Mouse (Mus musculus) retina, embryonic 14.5 days (tissue): ENCODE data around the gene Sned1.
"Not testable (repeated sequence)": the region's sequence is repeated elsewhere in the genome, so short reads cannot be mapped to it uniquely, and the experiment has no call there.

Experiments used
- DNase-seq: peaks from one replicate; pipeline ENCODE4 v3.0.0-alpha.2; 2015; ENCODE audit warnings: low spot score

Gene Sned1

DNA sequence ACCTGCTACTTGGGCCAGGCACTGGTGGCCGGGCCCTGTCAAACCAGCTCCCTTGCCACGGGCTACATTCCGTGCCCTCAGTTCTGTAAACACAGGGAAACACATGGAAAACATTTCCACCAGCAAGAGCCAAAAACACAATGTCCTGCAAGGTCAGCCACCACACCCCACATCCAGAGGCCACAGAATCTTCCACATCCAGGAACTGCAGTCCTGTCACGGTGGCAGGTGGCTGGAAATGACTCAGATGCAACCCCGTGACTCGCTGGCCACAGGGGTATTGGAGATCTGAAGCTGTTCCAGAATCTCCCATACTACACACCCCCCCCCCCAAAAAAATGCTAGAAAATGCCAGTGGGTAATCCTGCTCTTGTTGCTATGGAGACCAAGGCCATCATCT, 6.4 kb upstream of the Sned1 start:
- DNase-seq, result no peak

DNA sequence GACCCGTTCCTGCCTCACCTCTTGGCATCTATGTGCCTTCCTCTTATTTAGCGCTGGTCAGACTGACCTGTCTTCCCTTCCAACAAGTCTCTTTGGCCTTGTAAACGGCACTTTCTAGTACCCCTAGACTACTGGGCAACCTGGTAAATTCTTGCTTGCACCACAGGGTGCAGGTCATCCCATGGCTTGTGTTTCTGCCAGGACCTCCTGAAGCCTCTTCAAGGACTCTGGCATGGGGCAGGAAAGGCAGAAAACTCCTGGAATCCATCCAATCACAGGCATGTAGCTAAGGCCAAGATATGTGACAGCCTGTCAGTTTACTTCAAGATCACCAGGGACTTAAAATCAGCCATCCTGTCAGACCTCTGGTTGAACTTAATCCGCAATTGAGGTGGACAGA, 6.0 kb upstream of the Sned1 start:
- DNase-seq, result no peak

DNA sequence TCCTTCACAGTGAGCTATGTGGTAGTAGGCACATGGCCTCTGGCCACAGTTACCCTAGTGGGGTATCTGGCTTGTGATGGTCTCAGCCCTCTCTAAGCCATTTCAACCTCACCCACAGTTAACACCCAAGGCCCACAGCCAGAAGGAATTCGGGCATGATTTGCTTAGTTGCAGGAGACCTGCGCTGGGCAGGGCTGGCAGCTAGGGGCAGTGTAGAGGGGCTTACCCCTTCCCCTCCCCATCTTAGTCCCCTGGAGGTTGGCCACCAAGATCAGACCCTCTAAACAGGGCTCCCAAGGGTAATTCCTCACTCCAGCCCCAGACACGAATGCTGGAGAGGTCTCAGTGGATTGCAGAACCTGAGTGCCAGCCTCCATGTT, 894 bp downstream of the Sned1 start:
- DNase-seq, result peak; percentile 71

DNA sequence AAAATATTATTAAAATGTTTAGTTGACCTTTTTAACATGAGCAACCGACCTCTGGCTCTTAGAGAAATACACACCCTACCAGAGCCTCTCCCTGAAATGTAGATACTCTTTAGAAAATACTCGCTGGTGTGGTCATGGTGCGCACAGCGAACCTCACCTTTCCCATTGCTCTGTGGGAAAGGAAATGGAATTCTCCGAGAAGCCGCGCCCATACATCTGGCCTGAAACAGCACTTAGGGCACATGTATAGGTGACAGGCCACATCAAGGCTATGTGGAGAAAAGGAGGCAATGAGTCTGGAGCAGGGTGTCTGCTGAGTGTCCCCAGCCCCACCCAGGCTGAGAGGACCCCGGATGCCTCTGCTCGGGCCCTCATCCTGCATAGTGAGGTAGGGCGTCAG, 2.0 kb downstream of the Sned1 start:
- DNase-seq, result no peak

DNA sequence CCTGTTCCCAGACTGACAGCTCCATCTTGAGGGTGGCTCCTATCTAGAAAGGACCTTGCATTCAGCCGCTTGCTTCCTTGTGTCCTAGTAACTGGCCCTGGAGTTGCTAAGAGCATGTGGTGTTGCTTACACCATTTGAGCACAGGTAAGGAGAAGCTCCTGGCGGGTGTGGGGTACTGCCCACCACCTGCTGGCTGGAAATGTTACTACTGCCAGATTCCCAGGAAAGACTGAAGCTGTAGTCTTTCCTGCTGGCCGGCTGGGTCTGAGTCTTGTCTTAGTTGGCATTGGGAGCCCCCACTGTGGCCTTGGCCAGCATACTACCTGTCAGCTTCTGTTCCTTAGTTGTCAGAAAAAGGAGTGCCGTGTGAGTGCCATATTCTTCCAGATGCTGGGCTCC, 2.6 kb downstream of the Sned1 start:
- DNase-seq, result peak; percentile 13

DNA sequence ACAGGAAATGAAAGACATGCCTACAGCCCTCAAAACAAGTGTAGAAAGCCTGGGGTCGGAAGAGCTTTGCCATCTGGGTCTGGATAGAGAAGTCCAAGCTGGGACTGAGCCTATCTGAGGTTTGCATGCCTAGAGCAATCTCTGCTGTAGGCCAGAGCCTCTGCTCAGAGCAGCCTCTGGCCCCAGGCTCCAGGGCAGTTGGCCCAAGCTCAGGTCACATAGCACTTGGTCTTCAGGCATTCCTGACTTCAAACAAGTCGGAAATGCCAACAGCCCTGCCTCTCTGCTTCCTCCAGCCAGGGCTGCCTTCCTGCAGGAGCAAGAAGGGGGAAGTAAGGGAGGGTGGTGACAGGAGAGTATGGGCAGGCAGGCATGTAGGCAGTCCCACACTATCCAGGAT, 10.3 kb downstream of the Sned1 start:
- no peak for DNase-seq

DNA sequence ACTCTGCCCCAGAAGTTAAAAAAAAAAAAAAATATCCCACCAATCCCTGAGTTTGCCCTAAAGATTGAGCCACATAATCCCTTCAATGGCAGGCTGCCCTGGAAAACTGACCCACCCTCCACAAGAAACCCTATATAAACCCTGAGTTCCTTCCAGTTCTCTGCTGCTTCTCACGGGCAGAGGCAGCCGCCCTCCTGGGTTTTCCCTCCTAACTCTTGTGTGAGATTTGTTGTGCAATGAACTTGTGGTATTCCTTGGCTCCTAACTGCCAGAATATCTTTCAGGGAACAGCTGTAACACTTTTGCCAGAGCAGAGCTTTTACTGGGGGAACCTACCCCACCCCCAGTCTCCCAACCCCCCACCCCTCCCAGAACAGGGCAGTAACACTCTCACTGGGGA, 16.9 kb downstream of the Sned1 start:
- no peak for DNase-seq

DNA sequence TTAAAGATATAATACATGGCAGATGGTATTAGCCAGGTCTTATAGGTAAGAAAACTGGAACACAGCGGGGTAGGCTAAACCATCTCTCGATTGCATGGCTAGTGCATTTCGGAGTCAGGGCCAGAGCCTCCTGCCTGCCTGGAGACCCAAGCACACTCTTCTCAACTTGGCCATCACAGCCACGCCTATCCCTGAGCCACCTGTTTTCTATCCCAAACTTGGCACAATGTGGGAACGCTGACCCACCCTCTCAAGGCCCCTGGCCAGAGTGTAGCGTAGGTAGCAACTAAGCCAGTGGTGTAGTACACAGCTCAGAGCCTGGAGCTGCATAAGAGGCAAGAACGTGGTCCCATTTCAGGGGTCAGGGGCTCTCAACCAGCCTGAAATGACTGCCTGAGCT, 20.1 kb downstream of the Sned1 start:
- no peak for DNase-seq

DNA sequence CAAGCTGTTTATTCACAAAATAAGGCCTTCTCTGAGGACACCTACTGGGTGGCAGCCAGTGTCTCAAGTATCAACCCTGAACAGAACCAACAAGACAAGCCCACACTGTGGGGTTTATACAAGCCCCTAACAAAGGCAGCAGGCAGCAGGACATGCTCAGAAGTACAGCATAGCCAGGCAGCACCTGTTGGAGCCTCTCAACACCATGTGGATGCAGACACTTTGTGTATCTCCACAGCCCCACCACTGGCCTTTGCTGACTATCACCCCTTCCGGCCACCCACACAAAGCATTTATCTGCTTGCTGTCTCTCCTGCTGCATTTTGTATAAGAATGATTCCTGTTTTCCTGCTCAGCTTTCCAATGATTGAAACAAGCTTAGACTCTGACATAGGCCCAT, 21.9 kb downstream of the Sned1 start:
- no peak for DNase-seq

DNA sequence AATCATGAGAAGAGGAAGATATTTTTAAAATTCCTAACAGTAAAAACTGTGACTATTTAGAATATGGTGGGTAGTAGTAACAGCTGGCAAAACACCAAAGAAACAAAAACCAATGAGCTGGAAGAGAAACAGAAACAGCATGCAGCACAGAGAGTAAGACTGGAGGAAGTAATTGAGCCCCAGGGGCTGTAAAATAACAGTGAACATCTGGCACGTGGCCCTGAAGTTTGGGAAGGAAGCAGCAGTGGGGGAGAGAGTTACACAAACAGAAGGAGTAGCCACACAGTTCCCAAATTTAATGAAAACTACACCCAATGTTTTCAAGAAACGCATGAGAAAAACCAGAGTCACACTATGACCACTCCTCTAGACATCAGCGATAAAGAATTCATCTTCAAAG, 31.6 kb downstream of the Sned1 start:
- DNase-seq, result no peak

DNA sequence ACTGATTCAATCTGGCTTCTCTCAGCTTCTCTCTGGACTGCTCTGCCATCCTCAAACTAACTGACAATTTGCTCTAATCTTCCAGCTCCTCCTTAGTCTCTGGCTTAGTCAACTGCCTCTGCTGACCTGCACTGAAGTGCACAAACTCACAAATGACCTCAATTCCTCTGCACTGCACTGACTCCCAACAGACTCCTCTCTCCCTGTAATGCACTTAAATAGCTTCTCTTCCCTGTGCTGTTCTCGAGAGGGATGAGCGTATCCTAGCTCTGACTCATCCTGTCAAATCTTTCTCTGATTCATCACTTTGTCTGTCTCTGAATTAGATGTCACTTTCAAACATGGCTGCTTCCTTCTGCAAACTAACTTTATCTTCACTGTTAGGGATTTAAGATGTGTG, 32.6 kb downstream of the Sned1 start:
- DNase-seq, result no peak

DNA sequence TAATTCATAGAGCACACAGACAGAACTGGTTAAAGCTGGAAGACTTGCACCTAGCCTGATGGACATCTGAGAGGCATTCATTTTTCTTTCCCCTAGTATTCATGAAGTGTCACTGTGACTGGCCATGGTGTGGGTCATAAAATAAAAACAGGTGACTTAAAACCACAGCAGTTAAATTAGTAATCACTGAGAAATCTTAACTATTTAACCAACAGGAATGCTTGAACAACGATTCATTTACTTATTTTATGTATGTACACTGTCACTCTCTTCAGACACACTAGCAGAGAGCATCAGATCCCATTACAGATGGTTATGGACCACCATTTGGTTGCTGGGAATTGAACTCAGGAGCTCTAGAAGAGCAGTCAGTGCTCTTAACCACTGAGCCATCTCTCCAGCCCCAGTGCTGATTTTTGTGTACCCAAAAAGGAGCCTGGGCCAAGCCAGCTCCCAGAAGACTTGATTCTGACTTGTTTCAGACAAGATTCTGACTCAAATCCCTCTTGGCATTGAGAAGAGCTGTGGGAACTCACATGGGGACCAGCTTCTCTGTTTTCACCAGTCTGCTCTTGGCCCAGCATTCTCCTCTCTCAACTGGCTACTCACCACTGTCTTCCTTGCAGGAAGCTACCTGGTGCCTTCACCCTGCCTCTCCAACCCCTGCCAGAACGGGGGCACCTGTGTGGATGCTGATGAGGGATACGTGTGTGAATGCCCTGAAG, 35.0 kb downstream of the Sned1 start:
- DNase-seq, result no peak

DNA sequence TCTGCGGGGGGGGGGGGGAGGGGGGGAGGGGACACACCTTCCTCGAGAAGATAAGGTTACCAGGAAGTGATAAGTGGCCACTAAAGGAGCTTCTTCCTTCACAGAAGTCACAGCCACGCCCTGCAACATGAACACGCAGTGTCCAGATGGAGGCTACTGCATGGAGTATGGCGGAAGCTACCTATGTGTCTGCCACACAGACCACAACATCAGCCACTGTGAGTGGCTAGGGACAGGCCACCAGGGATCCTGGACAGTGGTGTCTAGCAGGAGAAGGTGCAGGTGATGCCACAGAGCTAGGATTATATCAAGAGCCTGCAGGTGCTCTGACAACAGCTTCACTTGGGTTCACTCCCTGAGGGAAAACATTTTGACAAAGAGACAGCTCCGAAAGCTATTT, 36.1 kb downstream of the Sned1 start:
- no peak for DNase-seq

DNA sequence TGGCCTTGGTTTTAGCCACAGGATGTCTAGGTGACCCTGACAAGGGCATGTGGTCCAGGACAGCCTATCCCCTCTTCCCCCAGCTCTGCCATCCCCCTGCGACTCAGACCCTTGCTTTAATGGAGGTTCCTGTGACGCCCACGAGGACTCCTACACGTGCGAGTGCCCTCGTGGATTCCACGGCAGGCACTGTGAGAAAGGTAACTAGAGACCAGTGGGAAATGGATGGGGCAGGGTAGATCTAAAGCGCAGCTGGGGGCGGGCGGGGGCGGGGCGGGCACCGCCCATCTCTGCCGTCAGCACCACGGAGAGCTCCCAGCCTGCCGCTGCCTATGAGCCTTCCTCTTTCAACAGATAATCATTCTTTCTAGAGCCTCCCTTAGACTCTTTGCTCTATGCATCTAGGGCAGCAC, 36.8 kb downstream of the Sned1 start:
- peak; percentile 63 for DNase-seq

DNA sequence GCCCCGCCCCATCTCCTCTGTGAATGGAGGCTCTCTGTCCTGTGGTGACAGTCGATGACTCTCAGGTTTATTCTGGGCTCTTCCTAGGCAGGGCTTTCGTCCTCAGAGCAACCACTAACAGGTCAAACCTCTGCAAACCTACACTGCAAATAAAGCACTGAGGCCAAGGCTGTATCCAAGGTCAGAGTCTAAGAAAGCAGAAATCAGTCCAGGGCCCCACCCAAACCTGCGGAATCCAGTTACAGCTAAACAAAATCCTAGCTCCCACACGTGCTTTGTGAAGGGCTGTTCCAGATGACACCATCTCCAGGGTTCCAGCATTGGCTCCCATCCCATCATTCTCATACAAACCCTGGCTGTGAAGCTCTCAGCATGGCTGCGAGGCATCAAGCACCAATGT, 39.9 kb downstream of the Sned1 start:
- no peak for DNase-seq

DNA sequence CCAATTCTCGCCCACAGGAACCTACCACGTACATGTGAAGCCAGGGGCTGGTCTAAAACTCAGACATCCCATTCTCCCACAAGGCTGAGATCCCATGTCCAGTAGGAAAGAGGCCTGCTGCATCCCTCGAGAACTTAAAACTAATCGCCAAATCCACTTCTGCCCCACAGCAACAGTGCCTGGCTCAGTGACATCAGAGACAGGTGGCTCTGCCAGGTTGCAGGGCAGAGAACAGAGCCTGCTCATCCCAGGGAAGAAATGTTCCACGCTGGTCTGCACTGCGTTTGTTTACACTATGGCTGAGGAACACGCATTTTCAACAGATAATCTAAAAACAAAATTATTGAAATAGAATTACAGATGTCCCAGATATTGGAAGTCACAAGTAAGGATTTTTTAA, 41.4 kb downstream of the Sned1 start:
- DNase-seq, result no peak

DNA sequence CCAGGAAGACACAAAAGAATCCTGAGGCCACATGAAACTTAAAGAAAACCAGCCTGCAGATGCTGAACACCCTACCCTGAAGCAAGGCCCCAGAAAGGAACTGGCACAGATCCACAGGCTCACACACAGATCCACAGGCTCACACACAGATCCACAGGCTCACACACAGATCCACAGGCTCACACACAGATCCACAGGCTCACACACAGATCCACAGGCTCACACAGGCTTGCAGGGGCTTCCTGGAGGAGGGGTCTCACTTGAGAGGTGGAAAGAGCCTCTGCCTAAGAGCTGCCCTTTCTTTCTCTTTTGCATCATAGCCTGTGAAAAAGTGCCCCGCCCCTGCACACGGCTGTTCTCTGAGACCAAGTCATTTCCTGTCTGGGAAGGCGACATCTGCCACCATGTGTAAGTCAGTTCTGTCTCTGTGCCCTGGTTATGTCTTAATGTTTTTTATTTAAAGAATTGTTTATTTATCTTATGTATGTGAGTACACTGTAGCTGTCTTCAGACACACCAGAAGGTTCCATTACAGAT, 54.1 kb downstream of the Sned1 start:
- DNase-seq, result no peak

DNA sequence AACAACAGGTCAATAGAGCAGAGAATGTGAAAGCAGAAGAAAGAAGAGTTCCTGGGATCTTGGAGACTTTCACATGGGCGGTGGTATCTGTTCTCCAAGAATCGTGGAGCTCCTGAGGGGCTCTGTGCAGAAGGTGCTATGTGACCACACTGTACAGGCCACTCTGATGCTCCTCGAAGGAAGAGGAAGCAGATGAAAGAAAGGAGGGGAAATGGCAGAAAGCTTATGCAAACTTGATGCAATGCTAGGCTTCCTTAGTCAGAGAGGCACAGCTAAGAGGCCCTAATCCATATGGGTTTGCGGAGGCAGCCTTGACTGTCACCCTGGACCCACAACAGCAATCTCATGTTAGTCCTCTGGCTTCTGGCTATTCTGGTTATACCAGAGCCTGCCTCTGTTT, 55.3 kb downstream of the Sned1 start:
- DNase-seq, result no peak

DNA sequence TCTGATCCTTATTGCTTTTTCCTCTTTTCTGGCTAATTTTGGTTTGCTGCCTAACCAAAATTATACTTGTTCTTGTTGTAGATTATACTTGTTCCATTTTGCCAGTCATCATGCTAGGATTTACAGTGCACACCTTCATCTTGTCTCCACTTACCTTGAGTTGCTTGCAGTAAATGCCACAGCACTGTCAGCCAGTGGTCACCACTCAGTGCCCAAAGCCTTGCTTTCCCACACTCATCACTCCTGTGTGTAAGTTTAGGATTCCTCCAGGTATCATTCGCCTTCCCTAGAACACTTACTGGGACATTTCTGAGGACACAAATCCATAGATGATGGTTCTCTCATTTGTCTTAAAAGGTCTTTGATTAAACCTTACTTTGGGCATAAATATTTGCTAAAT, 56.0 kb downstream of the Sned1 start:
- no peak for DNase-seq

DNA sequence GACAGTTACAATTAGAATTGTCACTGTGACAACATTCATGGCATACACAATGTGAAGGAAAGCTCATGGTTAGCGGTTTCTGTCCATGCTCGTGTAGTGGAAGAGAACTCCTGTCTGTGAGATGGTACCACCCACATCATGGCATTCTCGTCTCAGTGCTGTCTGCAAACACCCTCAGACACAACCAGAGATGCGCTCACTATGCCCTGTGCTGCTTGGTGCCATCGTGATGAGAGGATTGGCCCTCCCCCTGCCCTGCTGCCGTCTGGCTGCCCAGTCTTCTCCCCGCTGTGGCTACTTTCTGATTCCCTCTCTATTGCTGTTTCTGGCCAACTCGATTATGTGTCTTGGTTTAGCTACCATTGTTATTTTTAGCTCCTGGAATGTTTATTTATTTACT, 56.4 kb downstream of the Sned1 start:
- no peak for DNase-seq

DNA sequence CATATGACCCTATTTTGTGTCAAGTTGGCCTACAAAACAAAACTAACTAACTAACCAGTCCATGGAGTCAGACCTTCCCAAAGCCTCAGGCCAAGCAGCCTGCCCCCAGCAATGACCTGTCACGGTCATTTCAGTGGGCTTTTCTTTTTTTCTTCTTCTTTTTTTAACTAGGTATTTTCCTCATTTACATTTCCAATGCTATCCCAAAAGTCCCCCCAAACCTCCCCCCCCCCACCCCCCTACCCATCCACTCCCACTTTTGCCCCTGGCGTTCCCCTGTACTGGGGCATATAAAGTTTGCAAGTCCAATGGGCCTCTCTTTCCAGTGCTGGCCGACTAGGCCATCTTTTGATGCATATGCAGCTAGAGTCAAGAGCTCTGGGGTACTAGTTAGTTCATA, 58.9 kb downstream of the Sned1 start:
- DNase-seq, result not testable (repeated sequence)

DNA sequence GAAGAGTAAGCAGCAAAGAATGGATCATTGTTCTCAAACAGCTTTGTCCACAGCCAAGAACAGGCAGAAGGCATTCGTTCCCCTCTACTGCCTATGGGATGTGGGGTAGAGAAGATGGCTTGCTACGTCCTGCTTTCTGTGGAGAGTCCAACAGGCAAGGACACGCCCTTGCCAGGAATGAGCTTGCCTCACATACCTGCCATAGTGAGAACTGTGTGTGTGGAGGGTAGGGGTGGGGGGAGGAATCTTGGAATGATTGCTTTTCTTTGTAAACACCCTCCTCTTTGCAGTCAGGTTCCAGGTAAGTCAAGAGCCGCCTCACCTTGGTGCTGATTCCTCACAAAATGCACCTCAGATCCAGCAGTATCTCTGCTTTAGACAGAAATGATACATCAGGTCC, 64.2 kb downstream of the Sned1 start:
- DNase-seq, result no peak

DNA sequence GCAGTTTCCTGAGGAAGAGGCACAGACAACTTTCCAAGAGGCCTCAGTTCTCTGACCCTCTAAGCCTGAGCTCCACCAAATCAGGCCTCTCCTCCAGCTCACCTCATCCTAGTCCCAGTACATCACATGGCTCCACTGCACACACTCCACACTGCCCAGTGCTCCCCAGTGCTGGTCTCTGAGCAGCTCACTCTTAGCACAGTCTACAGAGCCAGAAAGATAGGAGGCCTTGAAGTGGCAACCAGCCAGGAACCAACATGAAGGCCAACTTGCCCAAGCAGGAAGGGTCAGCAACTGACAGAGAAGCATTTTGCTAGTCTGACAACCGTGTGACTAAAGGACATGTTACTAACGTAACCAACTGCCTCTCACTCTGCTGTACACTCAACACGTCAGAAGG, 64.9 kb downstream of the Sned1 start:
- DNase-seq, result no peak

DNA sequence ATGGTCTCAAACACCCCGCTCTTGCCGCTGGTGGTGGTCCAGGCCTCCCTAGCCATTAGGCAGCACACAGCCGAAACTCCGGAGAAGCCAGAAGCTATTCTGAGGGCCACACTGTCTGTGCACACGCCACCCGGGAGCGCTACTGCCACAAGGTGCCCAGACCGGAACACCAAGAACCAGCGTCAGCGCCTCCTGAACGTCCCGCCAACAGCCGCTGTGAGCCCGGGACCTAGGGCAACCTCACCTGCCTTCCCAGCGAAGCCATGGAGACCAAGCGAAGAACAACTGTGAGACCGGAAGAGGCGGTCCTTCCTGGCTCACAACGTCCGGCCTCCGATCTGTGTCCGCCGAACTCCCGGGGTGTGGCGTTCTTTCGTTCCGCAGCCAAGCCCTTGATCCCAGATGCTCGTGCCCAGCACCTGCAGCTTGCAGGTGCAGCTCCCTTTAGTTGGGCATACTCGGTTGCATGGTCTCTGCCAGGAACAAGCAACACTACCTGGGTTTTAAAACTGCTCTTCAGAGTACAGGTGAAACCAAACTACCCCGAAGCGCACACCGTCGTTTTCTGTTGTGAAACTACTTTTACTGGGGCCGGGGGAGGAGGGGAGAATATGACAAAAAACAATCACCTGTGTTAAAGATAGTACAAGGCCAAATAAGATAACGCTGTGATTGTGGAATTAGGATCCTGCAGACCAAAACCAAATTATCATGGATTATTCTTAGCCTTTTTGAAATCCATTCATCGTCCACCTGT, 70.1 kb downstream of the Sned1 start, which contains the start of gene Mterf4:
Gene Mterf4, minus strand, starts transcription at position 335 of the 757 bp plus-strand sequence.
- DNase-seq, result peak; percentile 89
